Mouse (Mus musculus): ENCODE measurements around the gene Cdkn2aip. TPM values are rescaled to one million over a fixed set of nuclear protein-coding genes. Genes with fewer than 3 reads are reported as not detected.

Cdkn2aip gene
- polyA plus RNA-seq, 1 experiment from 2014 or later: 34.6 TPM

DNA sequence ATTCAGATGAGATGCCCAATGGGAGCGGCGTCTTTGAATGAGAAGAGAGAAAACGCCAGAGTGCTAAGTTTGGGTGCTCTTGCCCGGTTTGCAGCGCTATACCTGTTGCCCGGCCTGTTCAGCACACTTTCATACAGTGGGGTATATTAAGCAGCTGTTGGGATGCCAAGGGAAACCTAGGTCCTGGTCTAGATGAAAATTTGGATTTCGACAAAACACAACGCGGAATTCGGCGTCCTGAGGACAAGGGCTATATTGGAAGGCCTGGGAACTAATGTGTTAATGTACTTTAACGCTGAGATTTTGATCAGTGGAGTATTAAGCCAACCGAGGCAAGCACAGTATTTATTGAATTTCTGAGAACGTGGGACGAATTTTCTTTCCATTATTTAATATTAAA, 37.5 kb downstream of the Cdkn2aip start:
- Histone ChIP-seq H3K9ac (replicated peaks) (peak overlapping the region; percentile 88; the same call in 1 of the 2 replicates), H3K4me2 (peak overlapping the region; percentile 75), H3K36me3 (no peaks in the 10 kb centered on the region), H3K4me3 (replicated peaks) (peak overlapping the region; percentile 92), H3K27ac (peak overlapping the region; percentile 97; the same call in 1 of the 2 replicates), H3K27me3 (no peaks in the 10 kb centered on the region), H3K4me1 (replicated peaks) (peaks cover 12% of the 10 kb centered on the region), H3K9me3 (no peaks in the 10 kb centered on the region; the same call in 1 of the 2 replicates)
- no peak for ATAC-seq (ENCODE audit: insufficient number of reproducible peaks, insufficient read depth, low FRiP score, low TSS enrichment, low read depth)
- WGBS: 2% methylated on average over 15 of the region's 15 CpGs

DNA sequence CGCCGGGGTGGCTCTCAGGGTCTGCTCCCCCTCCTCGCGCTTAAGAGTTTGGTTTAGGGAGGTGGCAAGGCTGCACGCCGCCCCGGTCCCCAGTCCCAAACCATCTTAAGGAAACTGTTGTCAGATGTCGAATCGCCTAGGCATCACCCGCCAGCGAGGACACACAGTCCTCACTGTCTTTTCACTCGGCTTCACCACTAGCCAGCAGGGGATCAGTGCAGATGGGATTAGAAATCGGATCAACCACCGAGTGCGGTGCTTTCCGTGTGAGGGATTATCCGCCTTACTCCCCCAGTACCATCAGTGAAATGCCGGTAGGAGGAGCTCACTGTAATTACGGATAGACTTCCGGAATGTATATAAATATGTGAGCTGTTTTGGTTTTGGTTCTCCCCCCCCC, 37.9 kb downstream of the Cdkn2aip start:
- Histone ChIP-seq H3K36me3 (no peaks in the 10 kb centered on the region), H3K9ac (replicated peaks) (peak overlapping the region; percentile 88), H3K4me3 (replicated peaks) (peak overlapping the region; percentile 92), H3K4me2 (peak overlapping the region; percentile 75), H3K4me1 (replicated peaks) (peaks cover 12% of the 10 kb centered on the region), H3K27ac (peak overlapping the region; percentile 97), H3K9me3 (no peaks in the 10 kb centered on the region; the same call in 1 of the 2 replicates), H3K27me3 (no peaks in the 10 kb centered on the region)
- under 1% methylated on average over 20 of the region's 20 CpGs for WGBS
- peak; percentile 19 for ATAC-seq (ENCODE audit: insufficient number of reproducible peaks, insufficient read depth, low FRiP score, low TSS enrichment, low read depth)

DNA sequence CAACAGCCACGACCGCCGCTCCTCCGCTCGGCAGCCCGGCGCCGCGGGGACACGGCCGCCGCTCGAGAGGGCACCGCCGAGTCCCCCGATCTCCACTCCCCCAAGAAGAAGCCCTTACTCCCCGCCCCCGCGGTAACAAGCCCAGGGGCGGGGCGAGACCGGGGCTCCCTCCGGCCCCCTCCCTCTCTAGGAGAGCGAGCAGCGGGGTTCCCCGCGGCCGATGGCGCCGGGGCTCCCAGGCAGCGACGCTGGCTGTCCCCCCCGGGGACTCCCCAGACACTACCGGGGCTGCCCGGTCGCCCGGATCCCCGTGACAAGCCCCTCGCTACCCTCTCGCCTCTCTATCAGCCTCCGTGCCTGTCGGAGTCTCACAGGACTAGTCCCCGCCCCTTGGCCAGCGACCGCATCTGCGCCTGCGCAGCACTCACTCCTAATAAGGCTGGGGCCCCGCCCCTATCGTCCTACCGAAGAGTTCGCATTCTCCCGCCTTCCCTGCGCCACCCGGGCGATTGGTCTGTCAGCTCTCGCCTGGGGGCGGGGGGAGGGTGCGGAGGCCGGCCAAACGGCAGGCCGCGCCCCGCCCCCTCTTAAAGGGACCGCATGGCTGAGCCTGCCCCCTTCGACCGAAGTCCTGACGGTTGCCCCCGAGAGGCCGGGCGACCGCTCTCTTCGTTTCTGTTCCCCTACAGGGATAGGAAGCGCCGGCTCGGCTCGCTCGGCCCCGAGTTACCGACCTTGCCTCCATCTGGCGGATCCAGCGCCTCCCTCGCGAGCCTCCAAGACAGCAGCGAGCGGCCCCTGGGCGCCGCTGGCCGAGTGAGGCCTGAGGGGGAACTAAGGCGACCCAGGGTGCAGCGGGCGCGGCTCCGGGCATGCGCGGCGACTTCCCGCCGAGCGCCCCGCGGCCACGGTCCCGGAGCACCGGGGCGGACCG, 38.7 kb downstream of the Cdkn2aip start, which contains the start of gene Ing2:
Gene Ing2, minus strand, starts transcription at position 780 of the 934 bp plus-strand sequence.
- Histone ChIP-seq H3K4me2 (peak within 1 kb of the TSS; percentile 75), H3K9ac (replicated peaks) (peak within 1 kb of the TSS; percentile 88), H3K4me1 (replicated peaks) (peaks cover 12% of the 10 kb centered on the region), H3K27ac (peak within 1 kb of the TSS; percentile 97), H3K27me3 (no peaks in the 10 kb centered on the region), H3K4me3 (replicated peaks) (peak within 1 kb of the TSS; percentile 92), H3K9me3 (no peaks in the 10 kb centered on the region; the same call in 1 of the 2 replicates), H3K36me3 (no peaks in the 10 kb centered on the region)
- under 1% methylated on average over 83 of the region's 106 CpGs for WGBS
- ATAC-seq (ENCODE audit: insufficient number of reproducible peaks, insufficient read depth, low FRiP score, low TSS enrichment, low read depth): peak; percentile 92

DNA sequence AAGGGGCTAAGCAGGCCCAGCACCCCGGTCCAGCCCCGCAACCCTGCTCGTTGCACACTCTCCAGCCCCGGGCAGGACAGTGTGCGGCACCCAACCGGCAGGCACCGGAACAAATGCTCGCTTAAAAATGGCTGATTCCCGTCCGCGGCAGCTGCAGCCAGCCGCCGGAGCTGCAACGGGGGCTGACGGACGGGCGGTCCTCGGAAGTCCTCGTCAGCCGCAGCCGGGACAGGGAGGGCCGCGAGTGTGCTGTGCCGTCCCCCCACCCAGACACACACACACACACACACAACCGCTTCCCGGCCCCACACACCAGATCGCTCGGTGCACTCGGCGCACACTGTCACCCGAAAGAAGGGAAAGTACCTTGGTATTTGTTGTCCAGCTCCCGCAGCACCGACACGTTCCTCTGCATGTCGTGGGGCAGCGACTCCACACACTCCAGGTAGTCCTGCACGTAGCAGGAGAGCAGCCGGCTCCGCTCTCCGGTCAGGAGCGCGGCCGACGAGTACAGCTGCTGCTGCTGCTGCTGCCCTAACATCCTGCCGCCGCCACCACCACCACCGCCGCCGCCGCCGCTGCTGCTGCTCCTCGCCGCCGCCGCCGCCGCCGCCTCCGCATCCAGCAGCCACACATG, 39.5 kb downstream of the Cdkn2aip start:
- WGBS: 1% methylated on average over 59 of the region's 59 CpGs
- Histone ChIP-seq H3K4me3 (replicated peaks) (peak overlapping the region; percentile 92), H3K9me3 (no peaks in the 10 kb centered on the region), H3K36me3 (no peaks in the 10 kb centered on the region; the same call in 1 of the 2 replicates), H3K9ac (replicated peaks) (peak overlapping the region; percentile 88), H3K4me1 (replicated peaks) (peaks cover 12% of the 10 kb centered on the region), H3K4me2 (peak overlapping the region; percentile 75), H3K27me3 (no peaks in the 10 kb centered on the region), H3K27ac (peak overlapping the region; percentile 91)
- peak; percentile 29 for ATAC-seq (ENCODE audit: insufficient number of reproducible peaks, insufficient read depth, low FRiP score, low TSS enrichment, low read depth)

DNA sequence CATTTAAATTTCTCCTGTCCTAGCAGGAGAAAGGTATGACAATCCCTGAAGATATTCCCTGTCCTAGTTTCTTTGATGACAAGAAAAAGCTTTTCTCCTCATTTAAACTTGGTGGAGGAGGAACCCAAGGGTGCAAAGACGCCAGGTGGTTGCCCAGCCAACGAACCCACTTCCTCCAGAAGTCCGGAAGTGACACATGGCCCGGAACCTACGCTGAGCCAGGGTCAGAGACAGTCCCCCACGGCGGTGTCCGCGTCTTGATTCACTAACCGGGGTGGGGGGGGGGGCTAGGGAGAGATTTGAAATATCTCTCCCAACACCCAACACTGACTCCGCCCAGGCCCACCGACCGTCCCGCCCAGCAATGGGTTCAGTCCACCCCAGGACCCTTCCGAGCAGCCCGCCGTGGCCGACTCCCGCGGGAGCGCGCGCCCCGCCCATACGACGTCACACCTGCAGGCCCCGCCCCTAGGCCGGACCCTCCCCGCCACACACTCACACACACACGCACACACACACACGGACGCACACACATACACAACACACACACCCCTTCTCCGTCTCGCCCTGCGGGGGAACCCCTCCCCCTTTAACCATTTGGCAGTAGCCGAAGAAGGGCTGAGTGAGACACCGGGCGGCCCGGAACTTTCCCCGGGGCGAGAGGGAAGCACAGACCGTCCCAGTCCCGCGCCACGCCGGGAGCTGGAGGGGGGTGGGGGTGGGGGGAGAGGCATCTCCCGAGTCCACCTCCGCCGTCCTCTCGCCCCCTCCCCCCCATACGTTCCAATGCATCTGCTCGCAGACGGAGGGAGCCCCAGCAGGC, 40.2 kb downstream of the Cdkn2aip start:
- Histone ChIP-seq H3K9me3 (no peaks in the 10 kb centered on the region), H3K4me2 (peak overlapping the region; percentile 75), H3K9ac (replicated peaks) (peak overlapping the region; percentile 88), H3K4me3 (replicated peaks) (peak overlapping the region; percentile 92), H3K4me1 (replicated peaks) (peaks cover 12% of the 10 kb centered on the region), H3K27ac (peak overlapping the region; percentile 91), H3K27me3 (no peaks in the 10 kb centered on the region), H3K36me3 (peaks cover 5% of the 10 kb centered on the region)
- WGBS: under 1% methylated on average over 47 of the region's 53 CpGs
- ATAC-seq (ENCODE audit: insufficient number of reproducible peaks, insufficient read depth, low FRiP score, low TSS enrichment, low read depth): peak; percentile 61

DNA sequence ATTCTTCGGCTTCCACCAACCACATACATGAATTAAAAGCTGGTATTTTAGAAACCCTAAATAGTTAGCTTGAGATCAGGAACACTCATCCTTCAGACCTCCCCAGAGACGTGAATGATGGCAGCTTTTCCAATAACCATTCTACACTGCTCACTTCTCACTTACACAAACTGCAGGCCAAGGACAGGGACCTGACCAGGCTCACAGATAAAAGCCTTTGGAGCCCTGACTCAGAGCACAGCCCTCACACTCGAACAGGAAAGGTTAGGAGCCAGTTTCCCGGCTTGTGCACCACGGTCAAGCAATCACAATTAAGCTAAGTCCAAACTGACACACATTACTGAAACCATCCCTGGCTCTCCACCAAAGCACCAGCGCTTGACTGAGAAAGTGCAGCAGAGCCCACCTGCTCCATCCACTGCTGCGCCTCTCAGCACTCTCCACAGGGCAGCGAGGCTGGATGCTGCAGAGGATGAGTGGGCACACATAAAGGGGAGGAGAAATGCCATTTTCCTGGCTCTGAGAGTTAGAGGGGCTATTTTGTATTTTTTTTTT, 49.4 kb downstream of the Cdkn2aip start:
- H3K4me1 ChIP-seq (replicated peaks): no peaks in the 10 kb centered on the region
- H3K9ac ChIP-seq (replicated peaks): no peak overlapping the region
- 83% methylated on average over 8 of the region's 8 CpGs for WGBS
- H3K27ac ChIP-seq: no peak overlapping the region
- no peak for ATAC-seq (ENCODE audit: insufficient number of reproducible peaks, insufficient read depth, low FRiP score, low TSS enrichment, low read depth)
- peaks cover 25% of the 10 kb centered on the region for H3K36me3 ChIP-seq
- H3K4me2 ChIP-seq: no peak overlapping the region
- H3K4me3 ChIP-seq (replicated peaks): no peak overlapping the region
- no peaks in the 10 kb centered on the region for H3K27me3 ChIP-seq
- no peaks in the 10 kb centered on the region for H3K9me3 ChIP-seq

DNA sequence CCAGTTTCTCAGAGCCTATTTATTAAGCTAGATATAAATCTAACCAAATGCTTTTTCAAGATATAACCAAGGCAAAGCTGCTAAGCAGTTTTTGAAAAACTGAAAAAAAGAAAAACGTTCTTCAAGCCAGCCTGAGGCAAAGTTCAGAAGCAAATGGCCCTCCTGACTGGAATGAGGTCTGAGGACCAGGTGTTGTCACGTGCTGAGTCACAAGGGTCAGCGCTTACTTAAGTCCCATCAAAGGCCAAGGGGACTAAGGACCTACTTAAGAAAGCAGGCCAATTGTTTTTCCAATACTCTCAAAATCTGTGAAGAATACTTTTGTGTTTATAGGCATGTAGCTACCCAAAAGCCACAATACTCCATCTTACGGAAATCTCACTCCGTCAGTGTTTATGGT, 50.5 kb downstream of the Cdkn2aip start:
- H3K9ac ChIP-seq (replicated peaks): no peak overlapping the region
- ATAC-seq (ENCODE audit: insufficient number of reproducible peaks, insufficient read depth, low FRiP score, low TSS enrichment, low read depth): no peak
- H3K4me3 ChIP-seq (replicated peaks): no peak overlapping the region
- H3K36me3 ChIP-seq: peaks cover 17% of the 10 kb centered on the region
- no peaks in the 10 kb centered on the region for H3K27me3 ChIP-seq
- WGBS: 68% methylated on average over 5 of the region's 5 CpGs
- H3K9me3 ChIP-seq: no peaks in the 10 kb centered on the region
- no peak overlapping the region for H3K27ac ChIP-seq
- no peak overlapping the region for H3K4me2 ChIP-seq
- H3K4me1 ChIP-seq (replicated peaks): no peaks in the 10 kb centered on the region

DNA sequence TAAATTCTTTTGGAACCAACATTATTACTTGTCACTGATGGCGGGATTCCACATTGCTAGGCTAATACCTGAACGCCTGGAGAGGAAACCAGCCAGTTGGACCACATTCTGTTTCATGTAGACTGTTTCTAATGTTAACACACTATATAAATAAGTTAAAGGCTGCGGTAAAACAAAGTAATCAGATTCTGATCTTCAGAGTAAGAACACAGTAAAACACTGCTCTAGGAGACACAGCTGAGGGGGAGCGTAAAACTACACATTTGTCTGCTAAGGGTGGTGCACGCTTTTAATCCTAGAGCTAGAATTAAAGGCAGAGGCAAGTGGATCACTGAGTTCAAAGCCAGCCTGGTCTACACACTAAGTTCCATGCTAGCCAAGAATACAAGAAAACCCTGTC, 51.0 kb downstream of the Cdkn2aip start:
- H3K9me3 ChIP-seq: no peaks in the 10 kb centered on the region
- no peaks in the 10 kb centered on the region for H3K27me3 ChIP-seq
- WGBS: 87% methylated on average over 5 of the region's 5 CpGs

DNA sequence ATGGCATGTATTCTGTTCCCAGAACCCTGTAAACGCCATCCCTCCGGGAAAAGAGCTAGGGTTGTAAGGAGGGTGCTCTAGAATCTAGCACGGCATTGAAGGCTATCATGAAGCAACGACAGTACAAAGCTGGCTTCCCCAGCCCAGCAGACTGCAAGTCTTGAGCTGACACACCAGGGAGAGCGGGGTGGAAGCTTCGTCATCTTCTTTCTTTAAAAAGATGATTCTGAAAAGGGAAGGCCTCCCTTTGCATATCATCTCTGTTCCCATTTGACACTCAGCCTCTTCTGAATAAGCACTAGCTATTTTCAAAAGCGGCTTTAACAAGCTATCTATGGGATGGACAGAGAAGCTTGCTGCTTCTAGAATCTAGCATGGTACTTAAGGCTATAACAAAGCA, 53.3 kb downstream of the Cdkn2aip start:
- H3K4me3 ChIP-seq (replicated peaks): no peak overlapping the region
- H3K9me3 ChIP-seq: no peaks in the 10 kb centered on the region
- H3K36me3 ChIP-seq: peaks cover under 1% of the 10 kb centered on the region; the same call in 1 of the 2 replicates
- 90% methylated on average over 7 of the region's 7 CpGs for WGBS
- no peak overlapping the region for H3K4me2 ChIP-seq
- no peak overlapping the region for H3K9ac ChIP-seq (replicated peaks)
- no peak for ATAC-seq (ENCODE audit: insufficient number of reproducible peaks, insufficient read depth, low FRiP score, low TSS enrichment, low read depth)
- no peaks in the 10 kb centered on the region for H3K4me1 ChIP-seq (replicated peaks)
- H3K27ac ChIP-seq: no peak overlapping the region
- H3K27me3 ChIP-seq: no peaks in the 10 kb centered on the region

More for the DNA sequence above, 51.0 kb downstream of the Cdkn2aip start:
- no peak for ATAC-seq (ENCODE audit: insufficient number of reproducible peaks, insufficient read depth, low FRiP score, low TSS enrichment, low read depth)
- H3K9ac ChIP-seq (replicated peaks): no peak overlapping the region
- no peak overlapping the region for H3K4me3 ChIP-seq (replicated peaks)
- H3K4me2 ChIP-seq: no peak overlapping the region
- peaks cover 12% of the 10 kb centered on the region for H3K36me3 ChIP-seq
- no peak overlapping the region for H3K27ac ChIP-seq
- no peaks in the 10 kb centered on the region for H3K4me1 ChIP-seq (replicated peaks)

DNA sequence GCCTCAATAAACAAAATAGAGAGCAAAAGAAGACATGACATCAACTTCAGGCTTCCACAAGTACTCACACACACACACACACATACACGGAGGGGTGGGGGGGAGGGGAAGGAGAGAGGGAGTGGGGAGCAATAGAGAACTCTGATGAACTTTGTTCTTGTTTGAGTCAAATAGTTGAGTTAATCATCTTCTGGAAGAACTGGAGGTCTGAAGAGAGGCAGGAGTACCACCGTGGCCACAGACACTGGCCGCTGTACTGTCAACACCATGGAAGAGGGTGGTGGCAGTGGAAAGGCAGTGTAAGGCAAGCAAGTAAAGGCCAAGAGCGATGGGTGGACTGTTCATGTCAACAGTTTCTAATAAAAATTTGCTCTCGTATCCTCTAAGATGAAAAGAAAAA, 54.3 kb downstream of the Cdkn2aip start:
- WGBS: 87% methylated on average over 5 of the region's 5 CpGs

More for the DNA sequence above, 54.3 kb downstream of the Cdkn2aip start:
- Histone ChIP-seq H3K27me3 (no peaks in the 10 kb centered on the region), H3K4me3 (replicated peaks) (no peak overlapping the region), H3K4me2 (no peak overlapping the region), H3K27ac (no peak overlapping the region), H3K9me3 (no peaks in the 10 kb centered on the region), H3K4me1 (replicated peaks) (no peaks in the 10 kb centered on the region), H3K36me3 (no peaks in the 10 kb centered on the region), H3K9ac (replicated peaks) (no peak overlapping the region)
- no peak for ATAC-seq (ENCODE audit: insufficient number of reproducible peaks, insufficient read depth, low FRiP score, low TSS enrichment, low read depth)
